Mouse (Mus musculus) MEL (cell line): Measurements from ENCODE around the gene Col25a1. TPM values are rescaled to one million over a fixed set of nuclear protein-coding genes. Genes with fewer than 3 reads are reported as not detected.

Experiments used
- DNase-seq: peaks from one replicate; pipeline ENCODE4 v3.0.0; 2011; ENCODE audit warnings: low read depth, low spot score
- H3K27ac ChIP-seq: 2 replicates; pipeline ENCODE4 v1.5.1; 2012; ENCODE audit warnings: low read depth, mild to moderate bottlenecking, control low read depth, low read length, moderate library complexity; ENCODE audit not compliant: control insufficient read depth
- H3K27me3 ChIP-seq, 2 experiments: fragments of 150-350 bp in 1 of 2; sonication (generic) in 1 of 2; 2 replicates each; pipeline ENCODE4 v1.6.1; 2012; ENCODE audit warnings: low read length in 2 of 2, mild to moderate bottlenecking in 2 of 2, improper control_type of control experiment in 1 of 2, moderate library complexity in 1 of 2; ENCODE audit not compliant: insufficient read depth in 2 of 2, control insufficient read depth in 1 of 2
- H3K36me3 ChIP-seq, 2 experiments: 2 replicates each; pipeline ENCODE4 v1.6.1; 2012 to 2014; ENCODE audit warnings: low read length in 2 of 2, improper control_type of control experiment in 1 of 2, inconsistent platforms in 1 of 2, mild to moderate bottlenecking in 1 of 2; ENCODE audit not compliant: insufficient read depth in 2 of 2, control insufficient read depth in 1 of 2
- H3K4me1 ChIP-seq, 2 experiments: fragments of 150-350 bp in 1 of 2; sonication (generic) in 1 of 2; 2 replicates each; pipeline ENCODE4 v1.6.1; 2012; ENCODE audit warnings: low read length in 2 of 2, improper control_type of control experiment in 1 of 2, mild to moderate bottlenecking in 1 of 2; ENCODE audit not compliant: insufficient read depth in 2 of 2, control insufficient read depth in 1 of 2
- H3K4me3 ChIP-seq, 2 experiments: fragments of 150-350 bp in 1 of 2; sonication (generic) in 1 of 2; 2 replicates each; pipeline ENCODE4 v1.5.1; 2012; ENCODE audit warnings: low read depth in 2 of 2, low read length in 2 of 2, mild to moderate bottlenecking in 2 of 2, moderate library complexity in 2 of 2, control low read depth in 1 of 2, improper control_type of control experiment in 1 of 2; ENCODE audit not compliant: control insufficient read depth in 1 of 2, insufficient read depth in 1 of 2
- H3K79me2 ChIP-seq: 2 replicates; pipeline ENCODE4 v1.6.1; 2012; ENCODE audit warnings: mild to moderate bottlenecking, low read length, moderate library complexity; ENCODE audit not compliant: control insufficient read depth, poor library complexity, insufficient read depth
- H3K9ac ChIP-seq: 2 replicates; pipeline ENCODE4 v1.6.1; 2012; ENCODE audit warnings: low read depth, mild to moderate bottlenecking, control low read depth, low read length, moderate library complexity; ENCODE audit not compliant: control insufficient read depth, poor library complexity, severe bottlenecking
- H3K9me3 ChIP-seq: fragments of 150-350 bp; sonication (generic); replicated peaks from 2 replicates; pipeline ENCODE4 v1.6.1; 2012; ENCODE audit warnings: mild to moderate bottlenecking, low read length, improper control_type of control experiment, moderate library complexity; ENCODE audit not compliant: insufficient read depth
- BHLHE40 ChIP-seq: IDR thresholded peaks from 2 replicates; pipeline ENCODE4 v1.6.1; 2012; ENCODE audit warnings: low read depth, mild to moderate bottlenecking, inconsistent platforms, low read length, improper control_type of control experiment, borderline replicate concordance
- E2F4 ChIP-seq: IDR thresholded peaks from 2 replicates; pipeline ENCODE4 v1.6.1; 2011; ENCODE audit warnings: low read depth, low read length, improper control_type of control experiment, borderline replicate concordance
- ELF1 ChIP-seq: IDR thresholded peaks from 2 replicates; pipeline ENCODE4 v1.6.1; 2014; ENCODE audit warnings: low read depth, mild to moderate bottlenecking, inconsistent platforms, low read length, improper control_type of control experiment, moderate library complexity
- EP300 ChIP-seq, 2 experiments: IDR thresholded peaks; 2 replicates each; pipeline ENCODE4 v1.6.1; 2011; ENCODE audit warnings: improper control_type of control experiment in 2 of 2, low read length in 2 of 2, low read depth in 1 of 2, mild to moderate bottlenecking in 1 of 2
- GATA1 ChIP-seq: IDR thresholded peaks from 2 replicates; pipeline ENCODE4 v1.6.1; 2011; ENCODE audit warnings: low read depth, low read length, improper control_type of control experiment
- MAX ChIP-seq: IDR thresholded peaks from 2 replicates; pipeline ENCODE4 v1.6.1; 2011; ENCODE audit warnings: low read length, improper control_type of control experiment
- MYB ChIP-seq: IDR thresholded peaks from 2 replicates; pipeline ENCODE4 v1.6.1; 2011; ENCODE audit warnings: mild to moderate bottlenecking, low read depth, low read length, improper control_type of control experiment
- MYC ChIP-seq: IDR thresholded peaks from 2 replicates; pipeline ENCODE4 v1.6.1; 2011; ENCODE audit warnings: low read depth, mild to moderate bottlenecking, low read length, improper control_type of control experiment, moderate library complexity
- POLR2AphosphoS5 ChIP-seq: IDR thresholded peaks from 2 replicates; pipeline ENCODE4 v1.6.1; 2012; ENCODE audit warnings: low read depth, borderline replicate concordance, mild to moderate bottlenecking, inconsistent platforms, low read length, moderate library complexity, mixed read lengths
- RAD21 ChIP-seq: IDR thresholded peaks from 2 replicates; pipeline ENCODE4 v1.6.1; 2011; ENCODE audit warnings: mild to moderate bottlenecking, low read depth, low read length, improper control_type of control experiment
- RCOR1 ChIP-seq: IDR thresholded peaks from 2 replicates; pipeline ENCODE4 v1.6.1; 2012; ENCODE audit warnings: low read depth, mild to moderate bottlenecking, inconsistent platforms, low read length, improper control_type of control experiment
- TBP ChIP-seq: IDR thresholded peaks from 2 replicates; pipeline ENCODE4 v1.8.0; 2011; ENCODE audit warnings: low read depth, low read length, improper control_type of control experiment
- USF2 ChIP-seq, 2 experiments: IDR thresholded peaks; 2 replicates each; pipeline ENCODE4 v1.6.1; 2011 to 2012; ENCODE audit warnings: improper control_type of control experiment in 2 of 2, low read length in 2 of 2, borderline replicate concordance in 1 of 2, inconsistent platforms in 1 of 2, low read depth in 1 of 2, mild to moderate bottlenecking in 1 of 2; ENCODE audit not compliant: insufficient read depth in 1 of 2
- ZNF384 ChIP-seq: IDR thresholded peaks from 2 replicates; pipeline ENCODE4 v1.6.1; 2012; ENCODE audit warnings: low read depth, mild to moderate bottlenecking, inconsistent platforms, low read length, improper control_type of control experiment
- polyA plus RNA-seq, 2 experiments: library from polyadenylated mRNA; stranded (reverse) in 1 of 2; unstranded in 1 of 2; fragments of >175 nt in 1 of 2; fragments of >200 nt in 1 of 2; gene quantifications; 2 replicates each; pipeline versions ENCODE4 v1.2.1 to v1.2.4; 2012; ENCODE audit warnings: low replicate concordance in 2 of 2, low read depth in 1 of 2; ENCODE audit not compliant: insufficient read length in 2 of 2, insufficient read depth in 1 of 2, missing spikeins in 1 of 2
- total RNA-seq: library from RNA; depleted of rRNA; stranded (reverse); fragments of 300-350 nt; gene quantifications from 2 replicates; pipeline ENCODE4 v1.2.3, GENCODE M21; 2012

Gene Col25a1
- total and polyA plus RNA-seq, 3 experiments = not detected

DNA sequence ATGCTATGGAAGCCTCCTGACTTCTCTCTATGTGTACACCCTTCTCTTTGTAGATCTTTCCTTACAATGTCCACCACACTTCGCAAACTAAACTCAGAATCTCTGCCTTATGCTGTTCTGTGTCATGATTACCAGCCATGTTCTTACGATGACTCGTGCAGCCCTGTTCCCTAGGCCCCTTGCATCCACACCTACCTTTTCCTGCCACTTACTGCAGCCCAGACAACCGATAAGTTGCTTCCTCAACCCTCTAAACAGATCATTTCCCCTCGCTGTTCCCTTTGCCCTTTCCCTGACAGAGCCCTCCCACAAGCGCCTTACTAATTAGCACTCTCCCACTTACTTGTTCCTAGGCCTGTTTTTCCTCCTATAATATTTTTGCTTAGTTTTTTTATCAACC is 275.9 kb downstream of the Col25a1 start:
- Histone ChIP-seq H3K27me3 (no peaks in the 10 kb centered on the region), H3K9ac (no peak overlapping the region), H3K79me2 (no peaks in the 10 kb centered on the region), H3K4me3 (no peak overlapping the region), H3K4me1 (no peaks in the 10 kb centered on the region), H3K36me3 (no peaks in the 10 kb centered on the region), H3K27ac (no peak overlapping the region), H3K9me3 (no peaks in the 10 kb centered on the region)
- DNase-seq = no peak
- no peak for TF ChIP-seq POLR2AphosphoS5

DNA sequence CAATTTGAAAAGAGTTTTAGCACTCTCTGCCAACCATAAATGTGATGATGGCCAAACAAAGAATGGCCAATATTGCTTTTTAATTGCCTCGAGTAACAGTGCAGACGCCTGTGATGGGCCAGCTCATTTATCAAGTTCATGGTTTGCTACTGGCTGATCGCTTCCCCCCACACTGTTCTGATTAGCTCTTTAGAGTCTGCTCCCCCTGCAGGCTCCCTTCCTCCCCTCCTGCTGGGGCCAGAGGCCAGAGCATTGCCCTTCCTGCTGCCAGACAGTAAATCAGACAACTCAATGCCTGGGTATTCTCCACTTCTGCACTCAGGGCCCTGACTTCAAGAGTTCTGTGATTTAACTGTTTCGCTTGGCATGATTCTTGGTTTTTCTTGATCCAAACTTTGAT is 281.9 kb downstream of the Col25a1 start:
- no peak for DNase-seq
- Histone ChIP-seq H3K4me3 (no peak overlapping the region), H3K79me2 (no peaks in the 10 kb centered on the region), H3K27ac (no peak overlapping the region), H3K4me1 (no peaks in the 10 kb centered on the region), H3K9ac (no peak overlapping the region), H3K36me3 (no peaks in the 10 kb centered on the region), H3K9me3 (no peaks in the 10 kb centered on the region), H3K27me3 (no peaks in the 10 kb centered on the region)
- no peak for TF ChIP-seq MYB
- no peak for TF ChIP-seq MYC
- no peak for TF ChIP-seq BHLHE40
- no peak for TF ChIP-seq MAX
- no peak for TF ChIP-seq USF2 (IDR thresholded peaks at IDR 0.05; ENCODE audit: borderline replicate concordance in 1 of 2, insufficient read depth in 1 of 2, low read depth in 1 of 2, low read length in 2 of 2)
- no peak for TF ChIP-seq ELF1
- no peak for TF ChIP-seq E2F4
- TF ChIP-seq, all 39 proteins: peak for 0

- Histone ChIP-seq H3K27ac (no peak overlapping the region), H3K4me3 (no peak overlapping the region), H3K79me2 (no peaks in the 10 kb centered on the region), H3K36me3 (no peaks in the 10 kb centered on the region), H3K27me3 (no peaks in the 10 kb centered on the region), H3K9ac (no peak overlapping the region), H3K9me3 (no peaks in the 10 kb centered on the region), H3K4me1 (no peaks in the 10 kb centered on the region)
- no peak for TF ChIP-seq RCOR1
- no peak for DNase-seq
Observed at GRCm38 (mm10) chr3:130418951-130419350, 287.6 kb downstream of the Col25a1 start.

DNA sequence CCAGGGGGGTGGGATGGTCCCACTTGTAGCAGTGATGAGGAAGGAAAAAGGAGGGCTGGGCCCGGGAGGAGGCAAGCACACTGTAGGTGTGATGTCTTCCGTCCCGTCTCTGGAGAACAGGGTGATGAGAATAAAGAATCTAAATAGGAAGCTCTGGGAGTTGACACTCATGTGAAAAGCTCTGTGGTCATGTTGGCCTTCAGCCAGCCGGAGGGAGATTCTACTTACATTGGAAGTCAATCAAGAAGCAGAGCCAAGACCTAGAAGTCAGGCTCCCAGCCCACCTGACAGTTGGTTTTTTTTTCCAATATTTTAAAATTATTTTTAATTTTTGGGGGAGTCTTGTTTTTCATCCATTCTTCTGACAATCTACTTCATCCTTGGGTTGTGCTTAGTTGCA is 297.5 kb downstream of the Col25a1 start:
- H3K9me3 ChIP-seq = no peaks in the 10 kb centered on the region
- H3K36me3 ChIP-seq = no peaks in the 10 kb centered on the region
- DNase-seq = no peak
- no peak overlapping the region for H3K9ac ChIP-seq
- H3K27ac ChIP-seq = no peak overlapping the region
- H3K27me3 ChIP-seq = no peaks in the 10 kb centered on the region
- no peaks in the 10 kb centered on the region for H3K4me1 ChIP-seq
- TF ChIP-seq GATA1 (no peak), EP300 (IDR thresholded peaks at IDR 0.05; ENCODE audit: low read depth in 1 of 2, low read length in 2 of 2) (no peak), RAD21 (no peak), TBP (no peak), ZNF384 (no peak)
- no peaks in the 10 kb centered on the region for H3K79me2 ChIP-seq
- no peak overlapping the region for H3K4me3 ChIP-seq
